Mouse (Mus musculus) embryonic facial prominence, embryonic 12.5 days (tissue): ENCODE results near the gene Slc1a5. TPM values are rescaled to one million over a fixed set of nuclear protein-coding genes. Genes with fewer than 3 reads are reported as not detected.

ENCODE experiments used
- ATAC-seq: fragments of 200-750 bp; cut with Nextera tagmentation; 2 replicates; pipeline ENCODE4 v1.8.0; 2017; ENCODE audit not compliant: insufficient number of reproducible peaks, insufficient read depth, low FRiP score, low TSS enrichment
- H3K27ac ChIP-seq: fragments of 300-500 bp; sonication (generic); 2 replicates; pipeline ENCODE4 v1.5.1; 2016; ENCODE audit warnings: mild to moderate bottlenecking
- H3K27me3 ChIP-seq: fragments of 300-500 bp; sonication (generic); 2 replicates; pipeline ENCODE4 v1.6.1; 2016; ENCODE audit warnings: mild to moderate bottlenecking, moderate library complexity
- H3K36me3 ChIP-seq: fragments of 300-500 bp; sonication (generic); 2 replicates; pipeline ENCODE4 v1.6.1; 2016; ENCODE audit warnings: mild to moderate bottlenecking
- H3K4me1 ChIP-seq: fragments of 300-500 bp; sonication (generic); 2 replicates; pipeline ENCODE4 v1.6.1; 2016
- H3K4me2 ChIP-seq: fragments of 300-500 bp; sonication (generic); replicated peaks from 2 replicates; pipeline ENCODE4 v1.6.1; 2016; ENCODE audit warnings: mild to moderate bottlenecking, moderate library complexity
- H3K4me3 ChIP-seq: fragments of 300-500 bp; sonication (generic); 2 replicates; pipeline ENCODE4 v1.5.1; 2016; ENCODE audit warnings: mild to moderate bottlenecking
- H3K9ac ChIP-seq: fragments of 300-500 bp; sonication (generic); 2 replicates; pipeline ENCODE4 v1.6.1; 2016; ENCODE audit warnings: mild to moderate bottlenecking, moderate library complexity
- H3K9me3 ChIP-seq: fragments of 300-500 bp; sonication (generic); 2 replicates; pipeline ENCODE4 v1.6.1; 2016; ENCODE audit warnings: mild to moderate bottlenecking, moderate library complexity
- WGBS: fragments of 180-500 bp; shearing (Covaris S2); methylation state at CpG from one replicate; pipeline ENCODE4 v1.1.7; 2016; 5-methylcytosine and 5-hydroxymethylcytosine counted together
- polyA plus RNA-seq: library from polyadenylated mRNA; unstranded; fragments of >200 nt; fragmentation: Nextera tagmentation; extraction: Ambion mirVana; gene quantifications from 2 replicates; pipeline ENCODE4 v1.2.1, GENCODE M21; 2016

Gene Slc1a5
- polyA plus RNA-seq, 1 experiment from 2014 or later: 33.3 TPM

- 48% methylated on average over 28 of the region's 28 CpGs for WGBS
- Histone ChIP-seq H3K27ac (no peak overlapping the region), H3K4me1 (peaks cover 25% of the 10 kb centered on the region), H3K9me3 (no peaks in the 10 kb centered on the region), H3K4me2 (peak overlapping the region; percentile 96), H3K36me3 (peaks cover 32% of the 10 kb centered on the region), H3K9ac (no peak overlapping the region), H3K27me3 (peaks cover 25% of the 10 kb centered on the region), H3K4me3 (peak overlapping the region; percentile 48)
- no peak for ATAC-seq
Observed at GRCm38 (mm10) chr7:16810399-16810919, 29.3 kb downstream of the Slc1a5 start.

GRCm38 (mm10) chr7:16810920-16811648 is 29.9 kb downstream of the Slc1a5 start:
- 5% methylated on average over 84 of the region's 90 CpGs for WGBS
- peaks cover 32% of the 10 kb centered on the region for H3K36me3 ChIP-seq
- peak overlapping the region; percentile 56 for H3K9ac ChIP-seq
- no peaks in the 10 kb centered on the region for H3K9me3 ChIP-seq
- H3K4me2 ChIP-seq: peak overlapping the region; percentile 96
- H3K4me1 ChIP-seq: peaks cover 27% of the 10 kb centered on the region
- 0 out of 2 replicates have a peak overlapping the region, but pooled peaks have one; percentile 4 for H3K27ac ChIP-seq
- peak overlapping the region; percentile 48 for H3K4me3 ChIP-seq
- no peak for ATAC-seq
- H3K27me3 ChIP-seq: peaks cover 25% of the 10 kb centered on the region

- Histone ChIP-seq H3K9ac (peak overlapping the region; percentile 56), H3K4me2 (peak overlapping the region; percentile 96), H3K9me3 (no peaks in the 10 kb centered on the region), H3K27me3 (peaks cover 25% of the 10 kb centered on the region), H3K27ac (no peak overlapping the region), H3K4me1 (peaks cover 27% of the 10 kb centered on the region), H3K36me3 (peaks cover 32% of the 10 kb centered on the region), H3K4me3 (peak overlapping the region; percentile 48)
- ATAC-seq: no peak
- 9% methylated on average over 17 of the region's 17 CpGs for WGBS
Observed at GRCm38 (mm10) chr7:16811649-16812070, 30.5 kb downstream of the Slc1a5 start.

- 71% methylated on average over 2 of the region's 2 CpGs for WGBS
- no peak overlapping the region for H3K9ac ChIP-seq
- peaks cover 25% of the 10 kb centered on the region for H3K27me3 ChIP-seq
- H3K27ac ChIP-seq: no peak overlapping the region
- H3K36me3 ChIP-seq: peaks cover 29% of the 10 kb centered on the region
- H3K4me1 ChIP-seq: peaks cover 31% of the 10 kb centered on the region
- H3K4me3 ChIP-seq: no peak overlapping the region
- no peak overlapping the region for H3K4me2 ChIP-seq
- no peak for ATAC-seq
- H3K9me3 ChIP-seq: no peaks in the 10 kb centered on the region
Observed at GRCm38 (mm10) chr7:16812505-16812904, 31.4 kb downstream of the Slc1a5 start.

- Histone ChIP-seq H3K4me1 (peaks cover 55% of the 10 kb centered on the region), H3K9ac (peak within 1 kb of the TSS; percentile 100), H3K27me3 (peaks cover 21% of the 10 kb centered on the region), H3K4me2 (peak within 1 kb of the TSS; percentile 93), H3K27ac (peak within 1 kb of the TSS; percentile 99), H3K36me3 (peaks cover 13% of the 10 kb centered on the region; the same call in 1 of the 2 replicates), H3K4me3 (peak within 1 kb of the TSS; percentile 95), H3K9me3 (no peaks in the 10 kb centered on the region)
- peak; percentile 54 for ATAC-seq
- 0% methylated on average over 1 of the region's 1 CpGs for WGBS
Observed at GRCm38 (mm10) chr7:16815351-16815941, 34.3 kb downstream of the Slc1a5 start, which contains the start of gene Strn4. Strn4 (plus strand) TSS chr7:16815889.

GRCm38 (mm10) chr7:16816078-16816474 is 34.9 kb downstream of the Slc1a5 start:
- Histone ChIP-seq H3K4me1 (peaks cover 55% of the 10 kb centered on the region), H3K9ac (peak overlapping the region; percentile 100), H3K9me3 (no peaks in the 10 kb centered on the region), H3K27ac (peak overlapping the region; percentile 99), H3K4me3 (peak overlapping the region; percentile 95), H3K27me3 (peaks cover 15% of the 10 kb centered on the region), H3K4me2 (peak overlapping the region; percentile 93), H3K36me3 (peaks cover 13% of the 10 kb centered on the region; the same call in 1 of the 2 replicates)
- peak; percentile 48 for ATAC-seq
- under 1% methylated on average over 37 of the region's 55 CpGs for WGBS

- Histone ChIP-seq H3K9ac (peak within 1 kb of the TSS; percentile 100), H3K9me3 (no peaks in the 10 kb centered on the region), H3K4me2 (peak within 1 kb of the TSS; percentile 93), H3K4me1 (peaks cover 55% of the 10 kb centered on the region), H3K4me3 (peak within 1 kb of the TSS; percentile 95), H3K27me3 (peaks cover 11% of the 10 kb centered on the region), H3K27ac (peak within 1 kb of the TSS; percentile 99), H3K36me3 (peaks cover 13% of the 10 kb centered on the region; the same call in 1 of the 2 replicates)
- peak; percentile 16; the same call in 1 of the 2 replicates for ATAC-seq
- under 1% methylated on average over 62 of the region's 64 CpGs for WGBS
Observed at GRCm38 (mm10) chr7:16816475-16817122, 35.5 kb downstream of the Slc1a5 start, which contains the start of gene Fkrp. Fkrp (minus strand) TSS chr7:16816732.

- Histone ChIP-seq H3K4me2 (peak overlapping the region; percentile 93), H3K4me3 (peak overlapping the region; percentile 95), H3K9ac (peak overlapping the region; percentile 100), H3K9me3 (no peaks in the 10 kb centered on the region), H3K27me3 (peaks cover under 1% of the 10 kb centered on the region; the same call in 1 of the 2 replicates), H3K27ac (no peak overlapping the region), H3K36me3 (peaks cover 18% of the 10 kb centered on the region; the same call in 1 of the 2 replicates), H3K4me1 (peaks cover 51% of the 10 kb centered on the region)
- no peak for ATAC-seq
- 47% methylated on average over 3 of the region's 3 CpGs for WGBS
Observed at GRCm38 (mm10) chr7:16817693-16818092, 36.6 kb downstream of the Slc1a5 start.

GRCm38 (mm10) chr7:16819794-16820193 is 38.7 kb downstream of the Slc1a5 start:
- 84% methylated on average over 5 of the region's 5 CpGs for WGBS
- Histone ChIP-seq H3K4me1 (peaks cover 51% of the 10 kb centered on the region), H3K4me3 (no peak overlapping the region), H3K4me2 (no peak overlapping the region), H3K27ac (no peak overlapping the region), H3K36me3 (peaks cover 22% of the 10 kb centered on the region), H3K9me3 (no peaks in the 10 kb centered on the region), H3K27me3 (no peaks in the 10 kb centered on the region), H3K9ac (no peak overlapping the region)
- ATAC-seq: no peak

GRCm38 (mm10) chr7:16820271-16820763 is 39.2 kb downstream of the Slc1a5 start:
- H3K4me1 ChIP-seq: peaks cover 47% of the 10 kb centered on the region
- no peak overlapping the region for H3K27ac ChIP-seq
- H3K9me3 ChIP-seq: no peaks in the 10 kb centered on the region
- ATAC-seq: no peak
- peaks cover 24% of the 10 kb centered on the region for H3K36me3 ChIP-seq
- no peak overlapping the region for H3K4me3 ChIP-seq
- H3K27me3 ChIP-seq: no peaks in the 10 kb centered on the region
- no peak overlapping the region for H3K4me2 ChIP-seq
- H3K9ac ChIP-seq: no peak overlapping the region
- WGBS: 58% methylated on average over 5 of the region's 5 CpGs

GRCm38 (mm10) chr7:16821091-16821490 is 40.0 kb downstream of the Slc1a5 start:
- H3K36me3 ChIP-seq: peaks cover 32% of the 10 kb centered on the region
- no peak overlapping the region for H3K4me3 ChIP-seq
- no peak for ATAC-seq
- H3K9me3 ChIP-seq: no peaks in the 10 kb centered on the region
- WGBS: 11% methylated on average over 3 of the region's 3 CpGs
- peak overlapping the region; percentile 42 for H3K9ac ChIP-seq
- peaks cover 44% of the 10 kb centered on the region for H3K4me1 ChIP-seq
- no peaks in the 10 kb centered on the region for H3K27me3 ChIP-seq
- 0 out of 2 replicates have a peak overlapping the region, but pooled peaks have one; percentile 36 for H3K27ac ChIP-seq
- H3K4me2 ChIP-seq: no peak overlapping the region
